Mouse (Mus musculus) thymus, adult 2 months (tissue): ENCODE measurements at regions not wholly inside any gene's neighbourhood (a gene's known extent, or its start where the extent isn't known, plus 50 kb on each side); places are given as distances from the start of the nearest gene placed in this dataset.

Experiments
- CTCF ChIP-seq: fragments of 200-500 bp; IDR thresholded peaks from 2 replicates; pipeline ENCODE4 v1.5.1; 2012; ENCODE audit warnings: mild to moderate bottlenecking, control low read depth, low read length, moderate library complexity, borderline replicate concordance; ENCODE audit not compliant: control insufficient read depth, poor library complexity, insufficient read depth; ENCODE audit errors: extremely low read depth
- POLR2A ChIP-seq: fragments of 200-500 bp; IDR thresholded peaks from 2 replicates; pipeline ENCODE4 v1.6.1; 2012; ENCODE audit warnings: mild to moderate bottlenecking, low read length, control low read depth, moderate library complexity; ENCODE audit not compliant: control insufficient read depth, poor library complexity, insufficient read depth; ENCODE audit errors: extremely low read depth

GRCm38 (mm10) chr4:53226376-53226775 lies 66.7 kb upstream of the Abca1 start:
- TF ChIP-seq POLR2A (no peak), CTCF (no peak)
